Mouse (Mus musculus) ES-CJ7 (cell line): ENCODE results near the gene Cdc73.
A peak's percentile ranks its signal among the peaks of the same experiment; 100 is the strongest.
"Not testable (repeated sequence)": the region's sequence is repeated elsewhere in the genome, so short reads cannot be mapped to it uniquely, and the experiment has no call there.

Experiments used
- DNase-seq: peaks from one replicate; pipeline ENCODE4 v3.0.0; 2011; ENCODE audit warnings: low read depth, low spot score

Cdc73 gene

GRCm38 (mm10) chr1:143702741-143703262 lies at the start of gene Cdc73:
Cdc73 (minus strand) TSS chr1:143702893.
- DNase-seq = peak; percentile 84

GRCm38 (mm10) chr1:143745871-143746270 lies 43.2 kb upstream of the Cdc73 start:
- DNase-seq = peak; percentile 52

GRCm38 (mm10) chr1:143742186-143742585 lies 39.5 kb upstream of the Cdc73 start:
- no peak for DNase-seq

- no peak for DNase-seq
Observed at GRCm38 (mm10) chr1:143741331-143741730, 38.6 kb upstream of the Cdc73 start.

- DNase-seq = no peak
Observed at GRCm38 (mm10) chr1:143740581-143740980, 37.9 kb upstream of the Cdc73 start.

GRCm38 (mm10) chr1:143739361-143740350 lies 37.0 kb upstream of the Cdc73 start:
- DNase-seq = peak; percentile 87

- no peak for DNase-seq
Observed at GRCm38 (mm10) chr1:143738811-143739210, 36.1 kb upstream of the Cdc73 start.

- peak; percentile 85 for DNase-seq
Observed at GRCm38 (mm10) chr1:143733914-143734410, 31.3 kb upstream of the Cdc73 start.

GRCm38 (mm10) chr1:143731691-143732090 lies 29.0 kb upstream of the Cdc73 start:
- peak; percentile 98 for DNase-seq

- DNase-seq = peak; percentile 94
Observed at GRCm38 (mm10) chr1:143730899-143731298, 28.2 kb upstream of the Cdc73 start.

- DNase-seq = no peak
Observed at GRCm38 (mm10) chr1:143727701-143728445, 25.2 kb upstream of the Cdc73 start.

- no peak for DNase-seq
Observed at GRCm38 (mm10) chr1:143724456-143725064, 21.9 kb upstream of the Cdc73 start.

- DNase-seq = not testable (repeated sequence)
Observed at GRCm38 (mm10) chr1:143716038-143716437, 13.3 kb upstream of the Cdc73 start, which contains the start of gene Glrx2. Glrx2 (plus strand) TSS chr1:143716338.

GRCm38 (mm10) chr1:143710627-143710976 lies 7.9 kb upstream of the Cdc73 start:
- no peak for DNase-seq

- no peak for DNase-seq
Observed at GRCm38 (mm10) chr1:143709966-143710626, 7.4 kb upstream of the Cdc73 start.

GRCm38 (mm10) chr1:143708361-143708760 lies 5.7 kb upstream of the Cdc73 start:
- no peak for DNase-seq

- DNase-seq = no peak
Observed at GRCm38 (mm10) chr1:143707006-143707405, 4.3 kb upstream of the Cdc73 start.

- DNase-seq = peak; percentile 49
Observed at GRCm38 (mm10) chr1:143702141-143702740, 452 bp downstream of the Cdc73 start.

GRCm38 (mm10) chr1:143701736-143702135 lies 957 bp downstream of the Cdc73 start:
- no peak for DNase-seq

- DNase-seq = no peak
Observed at GRCm38 (mm10) chr1:143684849-143685248, 17.8 kb downstream of the Cdc73 start.

GRCm38 (mm10) chr1:143681108-143681507 lies 21.6 kb downstream of the Cdc73 start:
- DNase-seq = no peak
